Mouse (Mus musculus) lung, postnatal 0 days (tissue): Measurements from ENCODE around the gene Degs2. TPM values are rescaled to one million over a fixed set of nuclear protein-coding genes. Genes with fewer than 3 reads are reported as not detected.

ENCODE experiments used
- ATAC-seq: fragments of 200-750 bp; cut with Nextera tagmentation; 2 replicates; pipeline ENCODE4 v1.8.0; 2017; ENCODE audit warnings: moderate library complexity
- DNase-seq: peaks from one replicate; pipeline ENCODE4 v3.0.0-alpha.2; 2016; ENCODE audit warnings: low spot score
- H3K27ac ChIP-seq: fragments of 300-500 bp; sonication (generic); 2 replicates; pipeline ENCODE4 v1.5.1; 2014; ENCODE audit warnings: antibody characterized with exemption, mild to moderate bottlenecking, low read length, mixed read lengths
- H3K27me3 ChIP-seq: fragments of 300-500 bp; sonication (generic); replicated peaks from 2 replicates; pipeline ENCODE4 v1.6.1; 2014; ENCODE audit warnings: low read length, mixed read lengths; ENCODE audit not compliant: insufficient read depth
- H3K36me3 ChIP-seq: fragments of 300-500 bp; sonication (generic); 2 replicates; pipeline ENCODE4 v1.6.1; 2014; ENCODE audit warnings: low read length, mixed read lengths; ENCODE audit not compliant: insufficient read depth
- H3K4me1 ChIP-seq: fragments of 300-500 bp; sonication (generic); 2 replicates; pipeline ENCODE4 v1.6.1; 2014; ENCODE audit warnings: antibody characterized with exemption, low read depth, low read length, mixed read lengths; ENCODE audit not compliant: insufficient read depth
- H3K4me2 ChIP-seq: fragments of 300-500 bp; sonication (generic); replicated peaks from 2 replicates; pipeline ENCODE4 v1.6.1; 2014; ENCODE audit warnings: low read depth, mild to moderate bottlenecking, low read length, moderate library complexity, mixed read lengths
- H3K4me3 ChIP-seq: fragments of 300-500 bp; sonication (generic); 2 replicates; pipeline ENCODE4 v1.5.1; 2014; ENCODE audit warnings: low read depth, low read length
- H3K9ac ChIP-seq: fragments of 300-500 bp; sonication (generic); replicated peaks from 2 replicates; pipeline ENCODE4 v1.6.1; 2014; ENCODE audit warnings: low read depth, mild to moderate bottlenecking
- H3K9me3 ChIP-seq: fragments of 300-500 bp; sonication (generic); 2 replicates; pipeline ENCODE4 v1.6.1; 2016; ENCODE audit warnings: low read length, mixed read lengths
- CTCF ChIP-seq: IDR thresholded peaks from 2 replicates; pipeline ENCODE4 v1.5.1; 2016; ENCODE audit warnings: antibody characterized with exemption, mild to moderate bottlenecking
- EP300 ChIP-seq: IDR thresholded peaks from 2 replicates; pipeline ENCODE4 v1.6.1; 2016; ENCODE audit warnings: antibody characterized with exemption, mild to moderate bottlenecking, control low read depth
- WGBS: fragments of 180-500 bp; shearing (Covaris S2); extraction: QIAGEN DNeasy Blood & Tissue Kit; methylation state at CpG from one replicate; pipeline ENCODE4 v1.1.7; 2014; 5-methylcytosine and 5-hydroxymethylcytosine counted together
- polyA plus RNA-seq: library from polyadenylated mRNA; unstranded; fragments of >200 nt; fragmentation: Nextera tagmentation; extraction: Ambion mirVana; gene quantifications from 2 replicates; pipeline ENCODE4 v1.2.1, GENCODE M21; 2015

Gene Degs2
- polyA plus RNA-seq = 0.74 and 0.75 TPM in 2 replicates

GRCm38 (mm10) chr12:108702185-108702584 is at the start of gene Degs2:
Gene Degs2, minus strand, starts transcription at chr12:108702315.
- Histone ChIP-seq H3K4me2 (peak within 1 kb of the TSS; percentile 43), H3K27ac (no peak within 1 kb of the TSS), H3K9ac (no peak within 1 kb of the TSS), H3K27me3 (peaks cover 21% of the 10 kb centered on the region), H3K4me1 (no peaks in the 10 kb centered on the region), H3K4me3 (peak within 1 kb of the TSS; percentile 8), H3K36me3 (no peaks in the 10 kb centered on the region), H3K9me3 (no peaks in the 10 kb centered on the region)
- TF ChIP-seq CTCF (peak; percentile 47), EP300 (no peak)
- ATAC-seq (peak; percentile 84), DNase-seq (peak; percentile 55)
- WGBS = 1% methylated on average over 32 of the region's 32 CpGs

DNA sequence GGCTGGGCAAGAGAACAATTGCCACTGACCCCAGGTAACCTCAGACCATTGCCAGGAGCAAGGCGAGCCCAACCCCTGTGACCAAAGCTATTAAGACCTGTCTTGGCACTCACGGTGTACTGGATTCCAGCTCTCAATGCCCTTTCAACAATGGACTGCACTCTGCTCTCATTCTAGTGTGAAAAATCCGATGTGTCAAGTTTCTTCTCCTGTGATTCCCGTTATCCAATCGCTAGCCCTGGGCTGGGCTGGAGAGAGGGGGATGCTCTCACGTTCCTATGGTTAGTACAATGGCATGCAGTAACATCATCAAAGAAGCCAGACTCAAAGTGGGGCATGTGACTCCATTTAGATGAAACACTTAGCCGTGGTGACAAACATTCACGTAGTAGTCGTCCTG is 49.7 kb upstream of the Degs2 start:
- Histone ChIP-seq H3K27ac (no peak overlapping the region), H3K4me3 (no peak overlapping the region), H3K4me1 (no peaks in the 10 kb centered on the region), H3K9ac (no peak overlapping the region), H3K9me3 (no peaks in the 10 kb centered on the region), H3K27me3 (no peaks in the 10 kb centered on the region), H3K4me2 (no peak overlapping the region), H3K36me3 (no peaks in the 10 kb centered on the region)
- TF ChIP-seq CTCF = no peak
- no peak for TF ChIP-seq EP300
- WGBS = 49% methylated on average over 9 of the region's 9 CpGs
- no peak for DNase-seq
- peak; percentile 72 for ATAC-seq

DNA sequence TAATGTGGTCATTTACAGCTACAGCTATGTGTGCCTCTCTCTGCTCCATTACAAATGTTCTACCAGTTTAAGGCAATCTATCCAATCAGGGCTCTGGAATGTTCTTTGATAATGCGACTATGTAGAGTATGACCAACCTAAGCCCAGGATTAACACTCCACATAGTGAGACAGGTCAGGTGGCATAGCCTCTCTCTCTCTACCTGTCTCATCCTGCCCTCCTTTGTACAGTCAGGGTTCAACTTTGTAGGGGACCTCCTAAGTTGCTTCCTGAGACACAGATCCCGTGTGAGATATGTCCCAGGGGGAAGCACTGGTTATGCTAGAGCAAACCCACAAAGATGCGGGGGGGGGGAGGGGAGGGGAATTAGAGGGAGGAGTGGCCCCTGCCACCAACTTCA is 48.1 kb upstream of the Degs2 start:
- Histone ChIP-seq H3K4me1 (no peaks in the 10 kb centered on the region), H3K27ac (no peak overlapping the region), H3K36me3 (no peaks in the 10 kb centered on the region), H3K27me3 (no peaks in the 10 kb centered on the region), H3K4me2 (no peak overlapping the region), H3K4me3 (no peak overlapping the region), H3K9ac (no peak overlapping the region), H3K9me3 (no peaks in the 10 kb centered on the region)
- TF ChIP-seq CTCF (no peak), EP300 (no peak)
- ATAC-seq = no peak
- WGBS = 56% methylated on average over 2 of the region's 3 CpGs
- DNase-seq = no peak

DNA sequence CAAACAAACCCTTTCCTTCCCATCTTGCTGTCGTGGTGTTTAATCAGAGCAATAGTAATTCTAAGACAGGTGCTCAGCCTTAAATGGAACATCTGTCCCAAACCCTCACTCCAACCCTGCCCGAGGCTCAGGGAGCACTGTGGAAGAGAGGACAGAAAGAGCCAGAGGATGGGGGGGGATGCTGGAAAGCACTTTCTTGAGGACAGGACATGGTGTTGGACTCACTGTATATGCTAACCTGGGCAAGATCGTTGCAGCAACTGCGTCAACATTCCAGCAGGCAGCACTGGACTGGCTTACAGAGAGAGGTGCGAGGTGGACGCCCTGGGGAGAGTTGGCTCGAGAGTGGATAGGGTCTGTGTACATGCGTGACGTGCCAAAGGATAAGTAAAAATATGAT is 47.3 kb upstream of the Degs2 start:
- Histone ChIP-seq H3K9ac (no peak overlapping the region), H3K4me1 (no peaks in the 10 kb centered on the region), H3K27ac (no peak overlapping the region), H3K4me2 (no peak overlapping the region), H3K9me3 (no peaks in the 10 kb centered on the region), H3K36me3 (no peaks in the 10 kb centered on the region), H3K4me3 (no peak overlapping the region), H3K27me3 (no peaks in the 10 kb centered on the region)
- WGBS = 80% methylated on average over 9 of the region's 9 CpGs
- no peak for ATAC-seq
- DNase-seq = no peak
- TF ChIP-seq CTCF (no peak), EP300 (no peak)

DNA sequence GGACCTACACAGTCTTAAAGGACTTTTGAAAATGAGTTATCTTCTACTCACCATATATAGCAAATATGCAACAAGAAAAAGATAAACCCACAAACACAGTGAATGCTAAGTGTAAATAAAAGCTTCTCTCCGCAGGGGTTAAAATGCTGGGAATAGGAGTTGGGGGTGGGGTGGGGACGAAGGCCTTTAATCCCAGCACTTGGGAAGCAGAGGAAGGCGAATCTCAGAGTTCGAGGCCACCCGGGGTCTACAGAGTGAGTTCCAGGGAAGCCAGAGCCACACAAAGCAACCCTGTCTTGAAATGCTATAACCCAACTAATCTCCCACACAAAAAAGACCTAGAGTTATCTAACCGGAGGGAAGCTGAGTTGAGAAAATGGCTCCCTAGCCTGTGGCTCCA is 46.9 kb upstream of the Degs2 start:
- H3K9me3 ChIP-seq = no peaks in the 10 kb centered on the region
- DNase-seq (no peak), ATAC-seq (no peak)
- no peak overlapping the region for H3K4me3 ChIP-seq
- WGBS = 72% methylated on average over 6 of the region's 6 CpGs
- H3K27ac ChIP-seq = no peak overlapping the region
- TF ChIP-seq CTCF (no peak), EP300 (no peak)
- no peak overlapping the region for H3K9ac ChIP-seq
- H3K4me1 ChIP-seq = no peaks in the 10 kb centered on the region
- H3K36me3 ChIP-seq = no peaks in the 10 kb centered on the region
- H3K27me3 ChIP-seq = no peaks in the 10 kb centered on the region
- no peak overlapping the region for H3K4me2 ChIP-seq

DNA sequence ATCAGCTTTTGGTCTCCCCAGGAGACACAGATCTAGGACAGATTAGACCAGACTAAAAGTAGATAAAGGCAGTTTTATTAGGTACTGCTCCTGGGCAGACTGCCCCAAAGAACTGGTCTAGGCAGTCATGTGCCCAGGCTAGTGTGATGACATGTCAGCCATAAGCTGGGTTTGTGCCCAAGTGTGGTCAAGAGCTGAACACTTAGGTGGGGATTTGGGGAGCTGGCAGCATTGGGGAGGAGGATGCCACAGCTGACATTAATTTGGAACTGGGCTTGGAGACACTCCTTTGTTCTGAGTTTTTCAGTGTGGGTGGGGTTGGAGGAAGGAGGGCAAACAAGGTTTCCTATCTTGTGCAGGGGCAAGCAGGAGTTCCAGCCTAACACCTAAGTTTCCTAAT is 43.9 kb upstream of the Degs2 start:
- no peak for ATAC-seq
- TF ChIP-seq EP300 = no peak
- no peak for TF ChIP-seq CTCF

DNA sequence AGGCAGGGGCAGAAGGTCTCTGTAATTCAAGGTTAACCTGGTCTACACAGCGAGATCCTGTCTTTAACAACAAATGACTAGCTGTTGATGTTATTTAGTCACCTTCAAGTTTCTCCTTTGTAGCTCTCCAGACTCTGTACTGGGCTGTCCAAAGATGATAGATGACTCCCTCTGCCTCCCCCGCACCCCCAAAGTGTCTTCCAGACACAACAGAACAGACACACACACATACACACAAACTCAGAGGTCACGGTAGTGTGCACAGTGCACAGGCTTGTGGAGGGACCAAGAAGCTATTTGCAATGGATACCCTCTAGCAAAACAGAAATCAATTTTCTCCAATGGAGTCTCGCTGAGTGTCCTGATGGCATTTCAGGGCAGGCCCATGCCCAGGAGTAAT is 40.1 kb upstream of the Degs2 start:
- TF ChIP-seq CTCF (no peak), EP300 (no peak)
- WGBS = 81% methylated on average over 4 of the region's 4 CpGs
- H3K4me1 ChIP-seq = no peaks in the 10 kb centered on the region
- H3K4me2 ChIP-seq = no peak overlapping the region
- ATAC-seq = no peak
- no peaks in the 10 kb centered on the region for H3K9me3 ChIP-seq
- H3K27ac ChIP-seq = no peak overlapping the region
- H3K9ac ChIP-seq = no peak overlapping the region
- no peaks in the 10 kb centered on the region for H3K27me3 ChIP-seq
- no peak for DNase-seq
- no peak overlapping the region for H3K4me3 ChIP-seq
- no peaks in the 10 kb centered on the region for H3K36me3 ChIP-seq

More for the DNA sequence above, 43.9 kb upstream of the Degs2 start:
- H3K9ac ChIP-seq = no peak overlapping the region
- H3K27me3 ChIP-seq = no peaks in the 10 kb centered on the region
- H3K4me2 ChIP-seq = no peak overlapping the region
- H3K27ac ChIP-seq = no peak overlapping the region
- no peak for DNase-seq
- H3K4me3 ChIP-seq = no peak overlapping the region
- H3K9me3 ChIP-seq = no peaks in the 10 kb centered on the region
- H3K36me3 ChIP-seq = no peaks in the 10 kb centered on the region
- H3K4me1 ChIP-seq = no peaks in the 10 kb centered on the region
